Mouse (Mus musculus): ENCODE data around the gene Cldn22. TPM values are rescaled to one million over a fixed set of nuclear protein-coding genes. Genes with fewer than 3 reads are reported as not detected.
"Not testable (repeated sequence)": the region's sequence is repeated elsewhere in the genome, so short reads cannot be mapped to it uniquely, and the experiment has no call there.

Cldn22 gene
- total RNA-seq (2022) = 1 to 10 TPM; 2.3 to 4.4 (median 2.9) TPM

DNA sequence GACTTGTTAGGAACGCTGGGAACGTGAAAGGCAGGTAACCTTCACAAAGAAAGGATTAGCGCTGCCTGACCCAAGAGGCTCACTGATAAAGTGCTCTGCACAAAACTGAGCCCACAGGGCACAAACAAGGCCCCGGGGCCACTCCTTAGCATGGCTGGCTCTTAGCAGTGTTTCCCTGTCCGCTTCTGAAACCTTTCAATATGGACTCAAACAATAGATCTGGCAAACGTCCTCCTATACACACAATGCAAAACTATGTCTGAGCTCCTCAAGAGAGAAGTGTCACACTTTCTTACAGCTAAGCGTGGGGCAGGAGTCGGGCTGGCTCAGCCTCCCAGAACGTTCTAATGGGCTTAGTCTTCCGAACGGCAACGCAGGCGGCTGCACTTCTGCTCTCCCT, at the start of gene Cldn22:
TSS of gene Cldn22 (plus strand) at position 301 of the 400 bp plus-strand sequence.
- DNase-seq (ENCODE audit: low spot score in 2 of 2) = no peak

DNA sequence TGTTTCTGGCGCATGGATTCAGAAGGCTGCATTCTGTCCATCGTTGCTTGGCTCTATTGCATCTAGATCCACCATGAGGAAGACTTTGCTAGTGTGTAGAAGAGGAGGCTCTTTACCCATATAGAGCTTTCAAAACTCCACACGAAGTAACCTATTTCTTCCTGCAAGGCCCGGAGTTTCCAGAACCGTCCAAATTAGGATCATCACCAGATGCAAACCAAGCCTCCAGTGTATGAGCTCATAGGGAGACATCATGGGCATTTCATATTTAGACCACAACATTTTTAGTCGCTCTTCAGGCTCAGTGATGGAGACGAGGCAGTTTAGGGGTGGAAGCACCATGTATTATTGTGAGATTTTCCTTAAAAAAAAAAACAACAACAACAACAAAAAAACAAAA, 46.9 kb upstream of the Cldn22 start:
- no peak for DNase-seq (ENCODE audit: low spot score in 2 of 2)

DNA sequence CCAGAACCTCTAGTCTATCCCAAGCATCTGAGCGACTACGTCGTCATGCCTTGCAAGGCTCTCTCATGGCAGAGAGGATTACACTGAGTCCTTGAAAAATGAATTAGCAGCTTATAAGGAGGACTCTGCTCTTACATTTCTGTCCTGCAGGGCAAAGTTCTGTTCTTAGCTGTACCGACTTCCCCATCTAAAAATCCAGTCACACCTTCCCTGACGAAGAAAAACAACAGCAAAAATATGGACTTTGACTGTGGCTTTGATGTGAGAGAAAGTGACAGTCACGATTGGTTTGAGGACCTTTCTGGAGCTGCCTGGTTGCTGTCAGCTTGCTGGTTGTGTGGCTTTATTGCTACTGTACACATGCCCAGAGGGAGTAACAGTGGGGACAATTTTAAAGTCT, 44.7 kb upstream of the Cldn22 start:
- DNase-seq (ENCODE audit: low spot score in 2 of 2) = no peak

DNA sequence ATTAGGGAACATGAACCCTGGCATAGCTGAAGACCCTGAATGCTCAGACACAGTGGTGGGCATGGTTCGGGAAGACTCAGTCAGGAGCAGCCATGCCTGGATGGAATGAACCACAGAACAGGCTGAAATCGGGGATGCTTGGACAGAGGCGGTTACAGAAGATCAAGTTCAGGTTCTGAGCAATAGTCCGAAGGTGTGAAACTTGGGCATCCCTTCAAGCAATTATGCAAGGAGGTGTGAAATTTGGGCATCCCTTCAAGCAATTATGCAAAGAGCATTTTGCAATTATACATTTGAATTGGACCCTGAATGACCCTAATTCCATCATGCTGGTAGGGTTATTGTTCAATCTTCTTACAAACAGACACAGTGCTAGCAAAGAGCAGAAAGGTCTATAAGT, 42.4 kb upstream of the Cldn22 start:
- no peak for DNase-seq (ENCODE audit: low spot score in 2 of 2)

DNA sequence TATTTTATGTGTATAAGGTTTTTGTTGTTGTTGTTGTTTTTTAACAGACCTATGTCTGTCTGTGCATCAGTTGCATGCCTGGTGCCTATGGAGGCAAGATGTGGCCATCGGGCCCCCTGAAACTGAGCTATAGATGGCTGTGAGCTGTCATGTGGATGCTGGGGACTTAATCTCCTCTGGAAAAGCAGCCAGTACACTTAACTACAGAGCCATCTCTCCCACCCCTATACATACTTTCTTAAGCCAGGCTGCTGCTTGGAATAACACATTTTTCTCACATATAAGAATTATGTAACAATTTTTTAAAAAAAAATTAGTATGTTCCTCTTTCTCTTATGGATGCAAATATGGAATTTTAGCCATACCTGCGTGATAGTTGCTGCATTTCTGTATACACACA, 40.7 kb upstream of the Cldn22 start:
- no peak for DNase-seq (ENCODE audit: low spot score in 2 of 2)

DNA sequence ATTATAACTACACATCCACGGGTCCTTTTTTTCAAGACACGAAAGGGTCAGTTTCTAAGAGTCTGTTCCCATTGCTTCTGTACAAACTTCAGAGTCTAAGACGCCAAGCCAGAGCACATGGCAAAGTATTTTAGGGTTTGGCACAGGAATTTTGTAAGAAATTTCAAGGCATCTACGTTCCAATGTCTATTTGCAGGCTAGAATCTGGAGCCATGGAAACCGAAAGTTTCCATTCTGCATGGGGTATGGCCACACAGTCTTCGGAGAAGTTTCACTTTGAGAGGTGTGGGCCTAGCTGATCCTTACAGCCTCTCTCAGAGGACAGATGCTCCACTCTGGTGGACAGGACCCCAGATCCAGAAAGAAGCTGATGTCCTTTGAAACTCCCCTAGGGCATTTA, 40.3 kb upstream of the Cldn22 start:
- DNase-seq (ENCODE audit: low spot score in 2 of 2) = peak; percentile 11

DNA sequence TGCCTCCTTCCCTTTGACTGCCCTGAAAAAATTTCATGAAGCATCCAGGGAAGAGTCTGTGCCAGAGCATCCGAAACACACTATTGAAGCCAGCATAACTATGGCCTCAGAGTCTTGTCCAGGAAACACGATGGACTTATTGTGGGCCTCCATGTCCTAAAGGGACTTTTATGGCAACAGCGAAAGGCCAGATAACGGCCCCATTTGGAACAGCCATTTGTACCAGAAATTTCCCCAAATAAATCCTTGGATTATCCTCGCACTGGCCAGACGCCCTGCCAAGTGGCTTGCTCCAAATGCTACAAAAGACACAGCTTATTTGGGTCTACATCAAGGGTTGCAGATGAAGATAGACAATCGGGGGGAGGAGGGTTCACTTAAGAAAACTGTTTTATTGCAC, 39.8 kb upstream of the Cldn22 start:
- no peak for DNase-seq (ENCODE audit: low spot score in 2 of 2)

DNA sequence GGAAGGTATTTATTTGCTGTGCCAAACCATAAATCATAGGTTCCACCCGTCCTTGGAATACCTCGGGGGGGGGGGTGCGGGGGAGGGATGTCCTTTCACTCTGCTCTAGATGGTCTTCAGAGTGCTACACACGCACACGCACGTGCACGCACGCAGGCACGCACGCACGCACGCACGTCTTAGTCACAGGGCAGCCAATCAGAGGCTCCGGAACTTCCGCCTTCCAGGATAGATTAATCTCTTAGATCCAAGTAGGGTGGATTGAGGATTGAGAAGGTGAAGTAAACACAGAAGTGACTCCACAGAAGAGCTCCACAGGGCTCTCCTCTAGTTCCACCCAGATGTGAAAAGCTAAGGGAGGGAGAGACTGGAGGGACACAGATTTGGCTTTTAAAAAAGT, 38.0 kb upstream of the Cldn22 start:
- no peak for DNase-seq (ENCODE audit: low spot score in 2 of 2)

DNA sequence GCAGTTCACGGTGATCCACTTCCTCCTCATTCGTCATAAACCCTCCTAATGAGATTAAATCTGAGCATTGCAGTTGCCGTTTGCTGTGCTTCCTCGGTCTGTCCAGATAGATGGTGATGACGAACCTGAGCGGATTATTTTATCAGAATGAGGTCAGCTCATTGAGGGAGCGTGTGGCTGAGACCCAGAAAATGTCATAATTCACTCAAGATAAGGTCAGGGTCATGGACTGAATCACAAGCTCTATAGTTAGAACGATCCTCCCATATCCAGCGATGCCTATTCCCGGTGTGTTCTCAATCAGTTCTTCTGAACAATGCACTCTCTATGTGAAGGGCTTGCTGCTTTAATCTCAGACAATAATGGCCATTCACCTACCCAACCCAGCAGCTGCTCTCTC, 36.6 kb upstream of the Cldn22 start:
- DNase-seq (ENCODE audit: low spot score in 2 of 2) = no peak

DNA sequence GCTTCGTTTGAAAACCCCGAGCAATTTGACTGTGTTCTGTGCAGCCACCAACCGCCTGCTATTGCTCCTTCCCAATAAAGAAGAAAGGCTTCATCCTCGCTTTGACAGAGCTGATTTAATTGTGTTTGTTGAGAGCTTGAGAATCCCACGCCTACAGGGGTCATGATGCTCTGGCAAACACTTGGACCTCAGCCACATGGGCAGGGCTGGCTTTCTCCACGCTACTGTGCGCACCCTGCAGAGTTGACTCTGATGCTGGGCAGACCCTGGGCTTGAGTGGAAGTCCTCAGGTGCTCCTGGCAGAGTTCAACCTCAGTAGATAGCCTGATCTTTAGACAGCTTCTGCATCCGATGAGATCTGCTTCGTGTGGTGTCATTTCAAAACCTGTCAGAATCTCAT, 32.3 kb upstream of the Cldn22 start:
- no peak for DNase-seq (ENCODE audit: low spot score in 2 of 2)

DNA sequence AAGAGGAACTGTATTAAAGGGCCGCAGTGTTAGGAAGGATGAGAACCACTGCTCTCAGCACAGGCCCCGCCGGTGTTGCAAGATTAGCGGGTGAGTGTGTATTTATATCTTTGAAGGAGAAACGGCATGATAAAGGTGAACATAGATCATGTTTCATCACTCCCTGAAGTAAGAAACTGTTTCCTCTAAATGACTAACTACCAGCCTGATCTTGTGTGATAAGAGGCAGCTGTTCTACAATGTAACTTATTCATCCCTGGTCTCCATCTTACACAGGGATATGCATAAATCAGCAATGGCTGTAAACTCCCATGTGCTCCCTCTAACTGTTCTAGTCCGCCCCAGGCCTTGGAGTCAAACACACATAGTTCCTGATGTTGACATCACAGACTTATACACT, 24.8 kb upstream of the Cldn22 start:
- DNase-seq (ENCODE audit: low spot score in 2 of 2) = no peak

DNA sequence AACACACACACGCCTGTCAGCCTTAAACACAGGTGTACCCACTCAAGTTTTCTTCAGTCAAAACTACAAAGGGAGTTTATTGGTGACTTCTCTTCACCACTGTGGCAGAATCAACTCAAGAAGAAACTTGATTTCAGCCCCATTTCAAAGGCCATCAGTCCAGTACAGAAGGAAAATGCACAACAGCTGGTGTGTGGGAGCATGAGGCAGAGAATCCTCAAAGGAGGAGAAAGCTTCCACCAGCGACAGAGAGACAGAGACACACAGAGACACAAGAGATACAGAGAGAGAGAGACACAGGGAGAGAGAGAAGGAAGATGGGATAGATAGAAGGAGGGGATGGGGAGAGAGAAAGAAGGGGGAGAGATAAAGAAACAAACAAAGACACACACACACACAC, 21.9 kb upstream of the Cldn22 start:
- DNase-seq (ENCODE audit: low spot score in 2 of 2) = no peak

DNA sequence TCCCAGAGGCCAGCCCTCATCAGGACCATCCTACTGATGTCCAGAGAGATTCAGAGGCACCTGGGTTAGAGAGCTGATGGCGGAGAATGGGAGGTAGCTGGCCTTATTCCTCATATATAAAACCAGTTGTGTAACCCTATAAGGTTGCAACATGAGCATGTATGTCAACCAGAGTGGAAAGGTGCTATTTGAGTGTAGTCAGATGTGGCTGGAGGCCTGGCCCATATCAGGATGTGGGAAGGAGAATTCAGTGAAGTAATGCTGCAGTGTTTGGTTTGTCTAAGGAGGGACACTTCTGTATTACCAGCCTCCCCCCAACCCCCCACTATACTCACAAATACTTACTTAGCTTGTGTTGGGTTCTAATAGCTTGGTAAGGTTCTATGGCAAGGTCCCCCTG, 20.0 kb upstream of the Cldn22 start:
- DNase-seq (ENCODE audit: low spot score in 2 of 2) = no peak

DNA sequence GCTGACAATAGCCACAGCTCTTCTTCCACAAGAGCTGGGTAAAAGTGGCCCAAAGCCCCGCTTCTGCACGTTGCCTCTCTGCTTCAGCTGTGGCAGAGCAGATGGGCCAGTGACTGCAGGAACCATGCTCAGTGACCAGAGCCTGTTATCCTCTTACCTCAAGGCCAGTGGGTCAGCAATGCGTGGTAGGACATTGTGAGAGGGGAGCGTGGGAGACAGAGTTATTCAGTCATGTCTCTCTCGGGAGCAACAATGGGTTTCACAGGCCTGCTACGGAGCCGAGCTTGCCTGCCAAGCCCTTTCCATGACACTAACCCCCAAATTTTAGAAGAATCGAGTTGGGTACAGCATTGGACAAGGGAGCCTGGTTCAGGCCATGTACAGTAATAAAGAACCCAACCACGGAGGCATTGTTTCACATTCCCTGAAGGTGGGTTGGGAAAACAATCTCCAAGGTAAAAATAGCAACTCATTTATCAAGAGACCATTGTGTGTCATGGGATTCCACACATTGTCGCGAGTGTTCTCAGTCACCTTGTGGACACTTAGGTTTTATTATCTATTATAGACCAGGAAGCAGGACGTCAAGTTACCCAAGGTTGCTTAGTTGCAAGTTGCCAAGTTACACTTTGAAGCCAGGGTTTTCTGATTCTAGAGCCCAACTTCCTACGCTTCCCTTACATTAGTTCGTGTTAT, 14.2 kb upstream of the Cldn22 start:
- no peak for DNase-seq (ENCODE audit: low spot score in 2 of 2)

DNA sequence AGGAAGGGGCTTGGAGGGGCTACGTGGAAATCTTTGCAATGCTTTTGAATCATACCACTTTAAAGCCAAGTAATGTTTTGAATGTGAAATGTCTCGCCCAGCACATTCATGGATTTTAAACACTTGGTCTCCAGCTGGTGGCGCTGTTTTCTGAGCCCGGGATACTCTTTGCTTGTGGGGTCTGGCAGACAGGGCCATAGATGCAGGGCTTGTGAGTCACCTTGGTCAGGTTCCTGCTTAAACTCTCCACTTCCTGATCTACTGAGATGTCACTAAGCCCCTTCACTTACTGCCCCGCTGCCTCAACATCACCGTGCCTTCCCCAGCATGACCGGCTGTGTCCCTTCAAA, 13.6 kb upstream of the Cldn22 start:
- DNase-seq (ENCODE audit: low spot score in 2 of 2) = no peak

DNA sequence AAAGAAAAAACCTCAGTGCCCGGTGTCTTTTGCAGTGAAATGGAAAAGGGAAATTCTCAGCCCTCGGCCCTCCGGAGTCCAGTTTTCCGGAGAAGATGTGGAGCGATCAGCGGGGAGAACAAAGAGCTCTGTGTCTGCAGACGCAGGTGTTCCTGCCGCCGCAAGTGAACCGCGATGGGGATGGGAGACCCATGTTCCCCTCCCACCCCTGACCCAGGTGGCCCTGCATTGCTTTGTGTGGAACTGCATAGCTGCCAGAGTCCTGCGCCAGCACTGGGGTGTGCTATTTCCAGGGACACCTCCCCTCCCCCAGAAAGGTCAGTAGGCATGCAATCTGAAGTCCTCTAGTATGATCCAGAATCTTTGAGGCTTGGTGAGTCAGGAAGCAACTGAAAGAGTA, 13.1 kb upstream of the Cldn22 start:
- no peak for DNase-seq (ENCODE audit: low spot score in 2 of 2)

DNA sequence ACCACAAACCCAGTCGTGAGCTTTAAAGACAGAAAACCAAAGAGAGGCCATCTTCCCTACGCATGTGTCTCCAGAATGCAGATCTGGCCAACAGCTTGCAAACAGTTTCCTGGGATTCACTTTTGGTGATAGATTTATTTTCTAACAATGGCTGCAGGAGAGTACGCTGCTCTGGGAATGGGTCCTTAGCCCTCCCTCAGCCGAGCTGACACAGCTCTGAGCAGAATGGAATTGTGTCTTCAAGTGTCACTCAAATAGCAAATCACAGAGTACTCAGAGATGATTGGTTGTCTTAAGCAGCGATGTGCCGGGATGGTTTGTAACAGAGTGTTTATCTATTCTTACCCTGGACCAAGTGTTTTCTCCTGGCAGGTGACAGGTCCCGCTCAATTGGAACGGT, 5.2 kb upstream of the Cldn22 start:
- DNase-seq (ENCODE audit: low spot score in 2 of 2) = no peak

DNA sequence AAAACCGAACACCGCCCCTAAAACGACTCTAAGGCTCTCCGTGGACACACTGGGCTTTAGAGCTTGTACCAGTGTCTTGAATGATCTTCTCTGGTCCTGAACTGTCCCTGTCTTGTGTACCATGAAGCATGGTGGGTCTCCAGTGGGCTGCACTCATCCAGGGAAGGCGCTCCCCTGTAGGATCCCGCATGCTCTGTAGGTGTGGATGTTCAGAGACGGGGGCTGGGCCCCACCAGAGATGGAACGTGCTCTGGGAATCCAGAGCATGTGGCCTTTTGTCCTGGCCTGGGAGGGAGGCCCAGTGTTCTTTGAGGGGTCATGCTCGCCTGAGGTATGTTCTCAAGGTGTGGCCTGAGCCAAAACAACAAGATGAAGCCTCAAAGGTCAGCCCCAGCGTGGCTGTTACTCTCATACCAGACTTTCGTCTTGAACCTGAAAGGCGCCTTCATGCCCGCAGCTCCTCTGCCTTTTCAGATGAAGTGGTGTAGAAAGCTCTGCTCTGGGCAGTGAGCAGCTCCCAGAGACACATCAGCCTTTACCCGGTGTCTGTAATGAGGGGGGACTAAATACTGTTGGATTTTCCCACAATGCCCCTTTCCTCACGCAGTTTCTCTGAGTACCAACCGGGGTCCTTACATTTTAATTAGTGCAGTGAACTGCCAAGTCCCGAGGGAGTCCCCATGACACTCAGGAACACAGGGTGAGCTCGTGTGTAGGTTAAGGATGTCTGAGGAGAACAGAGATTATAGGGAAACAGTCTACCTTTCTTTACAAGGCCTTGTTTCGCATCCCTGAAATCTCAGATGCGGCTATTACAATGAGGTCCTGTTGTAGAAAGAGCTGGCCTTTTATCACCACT, 3.1 kb upstream of the Cldn22 start:
- DNase-seq (ENCODE audit: low spot score in 2 of 2) = no peak

DNA sequence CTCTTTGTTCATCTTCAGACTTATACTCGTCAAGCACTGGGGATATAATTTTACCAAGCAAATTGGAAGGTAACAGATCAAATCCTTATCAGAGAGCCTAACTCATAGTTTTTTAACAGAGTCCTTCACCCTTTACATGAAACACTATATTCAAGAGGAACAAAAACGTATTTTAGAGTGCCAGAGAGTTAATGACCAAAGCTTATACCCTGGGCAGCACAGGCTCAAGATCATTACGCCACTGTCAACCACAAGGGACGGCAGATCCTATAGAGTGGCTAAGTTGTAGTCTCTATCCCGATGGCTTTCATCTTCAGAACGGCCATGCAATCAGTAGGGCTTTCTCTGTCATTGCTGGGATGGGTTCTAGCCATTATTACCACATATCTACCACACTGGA, 2.4 kb upstream of the Cldn22 start, which contains the start of gene Cldn24:
TSS of gene Cldn24 (plus strand) at position 301 of the 400 bp plus-strand sequence.
- no peak for DNase-seq (ENCODE audit: low spot score in 2 of 2)

DNA sequence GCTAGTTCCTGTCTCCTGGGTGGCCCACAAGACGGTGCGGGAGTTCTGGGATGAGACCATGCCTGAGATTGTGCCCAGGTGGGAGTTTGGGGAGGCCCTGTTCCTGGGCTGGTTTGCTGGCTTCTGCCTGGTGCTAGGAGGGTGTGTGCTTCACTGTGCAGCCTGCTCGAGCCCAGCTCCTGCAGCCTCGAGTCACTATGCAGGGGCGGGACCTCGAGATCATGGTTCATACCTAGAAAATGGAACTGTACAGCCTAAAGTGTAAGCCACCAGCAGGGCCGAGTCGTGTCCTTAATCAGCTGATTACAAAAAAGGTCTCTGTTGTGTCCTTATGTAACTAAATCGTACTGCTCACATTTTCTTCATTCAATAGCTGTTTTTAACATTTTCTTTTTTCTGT, 1.7 kb upstream of the Cldn22 start:
- DNase-seq (ENCODE audit: low spot score in 2 of 2) = not testable (repeated sequence)

DNA sequence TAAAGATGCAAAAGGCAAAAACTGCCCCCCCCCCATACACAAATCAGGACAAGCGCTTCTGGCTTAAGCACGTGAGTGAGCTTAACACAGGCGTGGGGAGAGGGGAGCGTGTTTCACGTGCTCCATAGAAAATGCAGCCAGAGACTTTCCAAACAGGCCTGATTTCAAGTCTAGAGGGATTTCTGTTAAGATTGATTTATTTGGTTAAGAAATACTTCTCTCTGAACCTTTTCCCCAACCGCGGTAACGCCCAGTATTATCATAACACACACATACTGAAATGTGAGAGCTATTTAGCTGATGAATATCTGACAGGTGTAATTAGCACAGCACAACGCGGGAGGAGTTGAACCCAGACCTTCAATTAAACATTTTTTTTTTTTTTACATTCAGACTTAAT, 505 bp upstream of the Cldn22 start:
- no peak for DNase-seq (ENCODE audit: low spot score in 2 of 2)

DNA sequence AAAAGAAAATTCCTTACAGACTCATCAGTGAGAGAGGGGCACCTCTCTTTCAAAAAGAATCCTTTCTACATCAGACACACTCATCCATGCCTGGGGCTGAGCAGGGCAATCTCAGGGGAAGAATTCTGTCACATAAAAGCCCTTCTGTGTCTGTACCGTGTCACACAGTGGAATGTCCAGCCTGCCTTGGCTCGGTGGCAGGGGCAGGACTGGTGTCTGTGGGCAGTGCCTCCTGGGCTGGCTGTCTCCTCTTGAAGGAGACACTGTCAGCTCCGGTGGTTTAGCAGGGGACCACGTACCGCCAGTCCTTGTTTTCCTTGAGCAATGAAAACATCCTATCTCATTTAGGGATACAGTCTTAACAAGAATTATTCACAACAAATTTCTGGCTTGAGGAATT, 1.3 kb downstream of the Cldn22 start:
- no peak for DNase-seq (ENCODE audit: low spot score in 2 of 2)

DNA sequence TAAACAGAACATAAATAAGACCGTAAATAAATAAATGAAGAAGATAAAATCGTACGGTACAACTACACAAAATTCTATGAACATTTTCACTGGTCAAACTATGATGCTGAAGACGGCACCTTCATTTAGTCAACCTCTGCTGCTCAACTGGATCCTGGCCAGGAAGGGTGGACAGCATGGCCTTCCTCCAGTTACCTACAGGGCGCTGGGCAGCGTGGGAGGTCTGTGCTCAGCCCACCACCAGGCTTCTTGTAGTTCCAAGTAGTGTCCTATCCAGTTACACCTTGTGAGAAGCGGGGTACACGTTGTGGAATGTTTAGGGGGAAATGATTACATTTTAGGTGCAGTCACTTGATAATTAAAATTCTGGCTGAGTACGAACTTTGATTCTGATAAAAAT, 2.6 kb downstream of the Cldn22 start:
- DNase-seq (ENCODE audit: low spot score in 2 of 2) = no peak
